Mouse (Mus musculus): Measurements from ENCODE around the gene Zfp366.

DNA sequence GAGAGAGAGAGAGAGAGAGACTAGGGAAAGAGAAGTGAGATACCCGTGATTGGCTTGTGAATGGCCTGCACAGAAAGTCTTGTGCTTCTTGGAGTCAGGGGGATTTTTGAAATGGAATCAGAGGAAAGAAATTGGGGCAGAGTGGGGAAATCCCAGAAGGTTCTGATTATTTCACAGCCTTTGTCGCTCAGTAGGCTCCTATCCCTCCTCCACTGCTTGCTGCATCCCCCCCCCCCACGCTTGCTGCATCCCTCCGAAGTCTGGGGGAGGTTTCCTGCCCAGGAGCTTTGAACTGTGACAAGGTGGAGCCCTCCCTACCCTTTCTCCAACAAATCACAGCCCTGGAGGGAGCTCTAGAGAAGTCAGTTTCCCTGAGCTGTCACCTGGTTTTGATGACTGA is 10.8 kb upstream of the Zfp366 start:
- TF ChIP-seq CTCF (conservative IDR thresholded peaks at IDR 0.05; ENCODE audit: insufficient read depth, insufficient read length, low read depth, low read length) (no peak), POLR2A (IDR thresholded peaks at IDR 0.05; ENCODE audit: low read depth, low read length) (no peak)

All from kidney, adult 2 months (tissue).